Mouse (Mus musculus) bone marrow macrophage, adult 2 months (primary cell): ENCODE measurements around the gene Relt. TPM values are rescaled to one million over a fixed set of nuclear protein-coding genes. Genes with fewer than 3 reads are reported as not detected.

Experiments
- H3K27ac ChIP-seq: 2 replicates; pipeline ENCODE4 v1.5.1; 2012; ENCODE audit warnings: low read depth, low read length; ENCODE audit not compliant: insufficient read depth
- H3K4me1 ChIP-seq: 2 replicates; pipeline ENCODE4 v1.6.1; 2012; ENCODE audit warnings: low read length; ENCODE audit not compliant: control insufficient read depth, insufficient read depth
- H3K4me3 ChIP-seq: 2 replicates; pipeline ENCODE4 v1.5.1; 2012; ENCODE audit warnings: mild to moderate bottlenecking, low read length, moderate library complexity; ENCODE audit not compliant: insufficient read depth
- CTCF ChIP-seq: IDR thresholded peaks from 2 replicates; pipeline ENCODE4 v1.5.1; 2012; ENCODE audit warnings: low read depth, mild to moderate bottlenecking, low read length, moderate library complexity
- POLR2A ChIP-seq: IDR thresholded peaks from 2 replicates; pipeline ENCODE4 v1.6.1; 2012; ENCODE audit warnings: mild to moderate bottlenecking, low read depth, low read length, borderline replicate concordance
- polyA plus RNA-seq: library from polyadenylated mRNA; stranded (reverse); fragments of >200 nt; gene quantifications from 2 replicates; pipeline ENCODE4 v1.2.4, GENCODE M21; 2012; ENCODE audit not compliant: missing spikeins, insufficient read depth, insufficient read length

Gene Relt
- polyA plus RNA-seq, 1 experiment, result 6.3 TPM

DNA sequence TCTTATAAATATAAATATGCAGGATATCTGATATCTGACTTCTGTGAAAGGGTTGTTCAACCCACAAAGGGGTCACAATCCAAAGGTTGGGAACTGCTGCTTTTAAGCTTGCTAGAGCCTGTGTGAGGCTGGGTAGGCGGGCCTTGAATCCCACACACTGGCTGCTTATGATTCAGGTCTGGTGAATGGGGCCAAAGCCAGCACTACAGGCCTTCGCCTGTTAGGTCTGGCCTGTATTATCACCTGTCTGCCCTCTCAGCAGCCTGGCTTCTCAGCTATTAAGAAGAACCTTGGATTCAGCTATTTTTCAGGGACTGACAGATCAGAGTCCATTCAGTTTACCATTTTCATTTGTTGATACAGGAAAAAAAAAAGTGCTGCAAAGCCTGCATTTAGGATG lies 57.9 kb downstream of the Relt start:
- H3K27ac ChIP-seq, result no peak overlapping the region
- no peaks in the 10 kb centered on the region for H3K4me1 ChIP-seq
- TF ChIP-seq POLR2A (no peak), CTCF (no peak)
- H3K4me3 ChIP-seq, result no peak overlapping the region

DNA sequence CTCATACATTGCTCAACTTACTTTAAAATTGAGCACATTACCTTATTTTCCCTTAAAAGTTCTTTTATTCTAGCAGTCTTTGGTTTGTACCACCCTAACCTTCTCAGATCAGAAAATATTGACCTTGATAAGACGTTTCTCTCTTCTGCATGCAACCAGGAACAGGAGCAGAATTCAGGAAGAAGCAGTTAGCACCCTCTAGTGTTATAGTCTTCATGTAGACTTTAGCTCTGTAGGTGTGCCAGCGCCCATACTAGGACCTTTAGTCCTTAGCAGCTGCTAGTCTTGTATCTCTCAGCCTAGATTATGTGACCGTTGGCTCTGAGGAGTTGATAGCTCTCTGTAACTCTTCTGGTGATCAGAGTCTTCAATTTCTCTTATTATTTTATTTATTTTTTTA lies 64.4 kb downstream of the Relt start:
- Histone ChIP-seq H3K27ac (no peak overlapping the region), H3K4me1 (no peaks in the 10 kb centered on the region), H3K4me3 (no peak overlapping the region)
- TF ChIP-seq POLR2A (no peak), CTCF (no peak)

Other genes starting within 250 kb of the Relt start
- gene Plekhb1, start 201.0 kb downstream of the Relt start, polyA plus RNA-seq, result not detected in 2 replicates
- 30.6 and 32.1 TPM in 2 replicates for gene Fam168a, start 156.8 kb downstream of the Relt start, polyA plus RNA-seq
- 0.36 and 0.52 TPM in 2 replicates for gene Arhgef17, start 68.7 kb upstream of the Relt start, polyA plus RNA-seq
- 387 and 402 TPM in 2 replicates for gene P2ry6, start 111.2 kb upstream of the Relt start, polyA plus RNA-seq
- gene P2ry2, start 149.4 kb upstream of the Relt start, polyA plus RNA-seq, result 4.8 and 5.2 TPM in 2 replicates
- gene Fchsd2, start 229.4 kb upstream of the Relt start, polyA plus RNA-seq, result 51.2 and 53.0 TPM in 2 replicates